In the genomic region with DNA sequence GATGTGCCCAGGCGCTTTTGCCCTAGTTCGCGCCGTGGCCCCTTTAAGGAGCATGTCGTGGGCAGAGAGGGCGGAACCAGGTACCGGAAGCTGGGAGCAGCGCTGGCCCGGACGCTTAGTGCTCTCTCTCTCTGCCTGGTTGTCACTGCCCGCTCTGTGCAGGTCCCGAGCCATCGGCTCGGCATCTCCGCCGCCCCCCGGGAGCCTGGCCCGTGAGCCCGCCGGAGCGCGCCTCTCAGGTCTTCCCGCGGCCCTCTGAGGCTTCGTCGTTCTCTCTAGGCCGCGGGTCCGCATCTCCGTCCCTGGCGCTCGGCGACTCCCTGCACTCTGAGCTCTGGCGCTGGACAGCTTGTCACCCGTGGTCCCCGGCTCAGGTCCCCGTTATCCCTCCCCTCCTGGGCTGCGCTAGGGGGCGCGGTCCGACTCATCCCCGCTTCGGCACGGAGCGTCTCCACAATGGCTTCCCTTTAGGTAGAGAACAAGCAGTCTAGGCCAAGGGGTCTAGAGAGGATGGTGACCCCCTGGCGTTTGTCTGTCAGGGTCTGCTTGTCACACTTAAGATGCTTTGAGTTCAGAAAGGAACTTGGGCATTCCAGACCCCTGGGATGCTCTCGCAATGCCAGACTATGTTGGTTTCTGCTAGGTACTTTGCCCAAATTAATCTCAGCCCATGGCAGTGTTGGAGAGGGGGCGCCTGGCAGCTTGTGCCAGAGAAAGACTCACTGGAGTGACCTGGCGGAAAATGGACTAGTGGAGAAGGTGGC, we compare ENCODE assay signal across 8 mouse cellular contexts. TPM values are rescaled to one million over a fixed set of nuclear protein-coding genes. Genes with fewer than 3 reads are reported as not detected.
A peak's percentile ranks its signal among the peaks of the same experiment; 100 is the strongest.
DNase-seq lines count a peak whose midpoint lies in the region; ATAC-seq and TF ChIP-seq lines count a peak whose summit lies in the region.

A gene (plus strand): TSS at position 83 of the 764 bp plus-strand sequence.

- WGBS in forebrain, embryonic 13.5 days, result under 1% methylated on average over 49 of the region's 49 CpGs
- WGBS in heart, postnatal 0 days, result 1% methylated on average over 49 of the region's 49 CpGs
- 1% methylated on average over 48 of the region's 49 CpGs for WGBS in liver, embryonic 16.5 days (ENCODE audit: insufficient replicate concordance)
- 1% methylated on average over 48 of the region's 49 CpGs for WGBS in neural tube, embryonic 13.5 days

- H3K9me3 ChIP-seq in E14TG2a.4 (ENCODE audit: low read length), result no peaks in the 10 kb centered on the region
- H3K9me3 ChIP-seq in forebrain, embryonic 13.5 days (replicated peaks), result no peaks in the 10 kb centered on the region
- H3K9me3 ChIP-seq in heart, postnatal 0 days (replicated peaks; ENCODE audit: control insufficient read depth, low read length), result no peaks in the 10 kb centered on the region
- H3K9me3 ChIP-seq in liver, embryonic 16.5 days (replicated peaks; ENCODE audit: control insufficient read depth, low read length), result no peaks in the 10 kb centered on the region
- H3K9me3 ChIP-seq in neural tube, embryonic 13.5 days, result no peaks in the 10 kb centered on the region

- peak within 1 kb of the TSS; percentile 95 for H3K27ac ChIP-seq in forebrain, embryonic 13.5 days
- H3K27ac ChIP-seq in heart, postnatal 0 days (ENCODE audit: low read depth), result peak within 1 kb of the TSS; percentile 96
- peak within 1 kb of the TSS; percentile 88 for H3K27ac ChIP-seq in liver, embryonic 16.5 days (ENCODE audit: low read length)
- peak within 1 kb of the TSS; percentile 97 for H3K27ac ChIP-seq in neural tube, embryonic 13.5 days (replicated peaks)

- TF ChIP-seq CTCF in E14TG2a.4 (conservative IDR thresholded peaks at IDR 0.05; ENCODE audit: low read length), result no peak
- peak; percentile 52 for TF ChIP-seq CTCF in heart, postnatal 0 days (IDR thresholded peaks at IDR 0.05; ENCODE audit: low read depth)

- peak within 1 kb of the TSS; percentile 92 for H3K9ac ChIP-seq in forebrain, embryonic 13.5 days
- H3K9ac ChIP-seq in heart, postnatal 0 days (replicated peaks; ENCODE audit: low read depth, low read length), result peak within 1 kb of the TSS; percentile 83
- peak within 1 kb of the TSS; percentile 87 for H3K9ac ChIP-seq in liver, embryonic 16.5 days (ENCODE audit: low read depth, low read length)
- H3K9ac ChIP-seq in neural tube, embryonic 13.5 days, result peak within 1 kb of the TSS; percentile 93

- peak within 1 kb of the TSS; percentile 92 for H3K4me2 ChIP-seq in forebrain, embryonic 13.5 days
- H3K4me2 ChIP-seq in heart, postnatal 0 days (ENCODE audit: low read depth, low read length), result peak within 1 kb of the TSS; percentile 95
- peak within 1 kb of the TSS; percentile 94 for H3K4me2 ChIP-seq in liver, embryonic 16.5 days (ENCODE audit: low read depth, low read length)
- peak within 1 kb of the TSS; percentile 90 for H3K4me2 ChIP-seq in neural tube, embryonic 13.5 days

- DNase-seq in c-Kit-positive CD71-positive TER-119-positive erythroid progenitor cells, embryonic 14.5 days (ENCODE audit: low spot score), result peak; percentile 76
- peak; percentile 85 for DNase-seq in heart, postnatal 0 days (ENCODE audit: low spot score)
- DNase-seq in kidney, postnatal 4 days, result peak; percentile 82 to 88
- peak; percentile 80 for DNase-seq in telencephalon, adult 2 months (ENCODE audit: low read depth, low spot score)

- TF ChIP-seq EP300 in heart, postnatal 0 days (IDR thresholded peaks at IDR 0.05; ENCODE audit: low read depth), result 0 out of 2 replicates have a peak, but pooled peaks have one; percentile 18

- peak; percentile 97 for ATAC-seq in forebrain, embryonic 13.5 days
- ATAC-seq in heart, postnatal 0 days (ENCODE audit: insufficient read depth, low read depth), result peak; percentile 94
- peak; percentile 93 for ATAC-seq in liver, embryonic 16.5 days (ENCODE audit: low read depth)
- ATAC-seq in neural tube, embryonic 13.5 days (ENCODE audit: low read depth), result peak; percentile 98

- no peaks in the 10 kb centered on the region for H3K36me3 ChIP-seq in E14TG2a.4 (ENCODE audit: insufficient read depth, low read length)
- peaks cover 19% of the 10 kb centered on the region for H3K36me3 ChIP-seq in forebrain, embryonic 13.5 days (ENCODE audit: poor library complexity, severe bottlenecking)
- H3K36me3 ChIP-seq in heart, postnatal 0 days (replicated peaks; ENCODE audit: control insufficient read depth, insufficient read depth, low read length), result peaks cover 28% of the 10 kb centered on the region
- no peaks in the 10 kb centered on the region for H3K36me3 ChIP-seq in liver, embryonic 16.5 days (ENCODE audit: control insufficient read depth, insufficient read depth)
- H3K36me3 ChIP-seq in neural tube, embryonic 13.5 days, result peaks cover 24% of the 10 kb centered on the region

- H3K4me1 ChIP-seq in E14TG2a.4 (replicated peaks; ENCODE audit: low read depth, low read length), result peaks cover 15% of the 10 kb centered on the region
- peaks cover 11% of the 10 kb centered on the region for H3K4me1 ChIP-seq in forebrain, embryonic 13.5 days
- peaks cover 11% of the 10 kb centered on the region for H3K4me1 ChIP-seq in heart, postnatal 0 days (ENCODE audit: control insufficient read depth, insufficient read depth)
- H3K4me1 ChIP-seq in liver, embryonic 16.5 days (ENCODE audit: control insufficient read depth, low read depth, low read length), result peaks cover 15% of the 10 kb centered on the region
- peaks cover 16% of the 10 kb centered on the region for H3K4me1 ChIP-seq in neural tube, embryonic 13.5 days (replicated peaks)

- peaks cover 35% of the 10 kb centered on the region for H3K27me3 ChIP-seq in E14TG2a.4 (ENCODE audit: insufficient read depth, low read length)
- no peaks in the 10 kb centered on the region for H3K27me3 ChIP-seq in forebrain, embryonic 13.5 days
- no peaks in the 10 kb centered on the region for H3K27me3 ChIP-seq in heart, postnatal 0 days (ENCODE audit: control insufficient read depth, insufficient read depth, low read length)
- no peaks in the 10 kb centered on the region for H3K27me3 ChIP-seq in liver, embryonic 16.5 days (ENCODE audit: control insufficient read depth, insufficient read depth, low read depth, low read length)
- no peaks in the 10 kb centered on the region for H3K27me3 ChIP-seq in neural tube, embryonic 13.5 days

- peak within 1 kb of the TSS; percentile 89 for H3K4me3 ChIP-seq in E14TG2a.4 (replicated peaks; ENCODE audit: low read length)
- peak within 1 kb of the TSS; percentile 84 for H3K4me3 ChIP-seq in forebrain, embryonic 13.5 days
- H3K4me3 ChIP-seq in heart, postnatal 0 days (ENCODE audit: low read depth, low read length), result peak within 1 kb of the TSS; percentile 88
- peak within 1 kb of the TSS; percentile 88 for H3K4me3 ChIP-seq in liver, embryonic 16.5 days (ENCODE audit: low read depth, low read length)
- H3K4me3 ChIP-seq in neural tube, embryonic 13.5 days, result peak within 1 kb of the TSS; percentile 88

RNA-seq across cellular contexts. Expression of the gene that starts here (rescaled TPM):
- polyA plus RNA-seq in forebrain, embryonic 13.5 days (2015; fragmentation: Nextera tagmentation; extraction: Ambion mirVana), result 35.7 and 39.0 TPM in 2 replicates
- total RNA-seq in heart, postnatal 0 days (2014; rRNA removed; ENCODE audit: low replicate concordance), result 17.5 and 22.4 TPM in 2 replicates
- polyA plus RNA-seq in heart, postnatal 0 days (2015; fragmentation: Nextera tagmentation; extraction: Ambion mirVana), result 24.4 and 25.7 TPM in 2 replicates
- 10.7 and 11.9 TPM in 2 replicates for polyA plus RNA-seq in liver, embryonic 16.5 days (2015; fragmentation: Nextera tagmentation; extraction: Ambion mirVana)
- polyA plus RNA-seq in neural tube, embryonic 13.5 days (2015; fragmentation: Nextera tagmentation; extraction: Ambion mirVana), result 39.5 and 41.7 TPM in 2 replicates

Comparison
In these comparisons a context has a peak if more than half of its experiments do, and no peak if none do; other contexts are left out.
1. Peak in every context shown above with its lines: DNase-seq, ATAC-seq, H3K4me3 ChIP-seq and H3K27ac ChIP-seq.